Mouse (Mus musculus) stomach, embryonic 16.5 days (tissue): Measurements from ENCODE around the gene OR5BS1P. TPM values are rescaled to one million over a fixed set of nuclear protein-coding genes. Genes with fewer than 3 reads are reported as not detected.

Experiments used
- ATAC-seq: fragments of 200-750 bp; cut with Nextera tagmentation; 2 replicates; pipeline ENCODE4 v1.8.0; 2017; ENCODE audit warnings: moderate number of reproducible peaks, moderate TSS enrichment; ENCODE audit not compliant: insufficient read depth, low FRiP score
- H3K27ac ChIP-seq: fragments of 300-500 bp; sonication (generic); 2 replicates; pipeline ENCODE4 v1.5.1; 2014; ENCODE audit warnings: low read length
- H3K27me3 ChIP-seq: fragments of 300-500 bp; sonication (generic); 2 replicates; pipeline ENCODE4 v1.6.1; 2014; ENCODE audit warnings: low read length, control low read depth, mixed read lengths; ENCODE audit not compliant: control insufficient read depth, insufficient read depth
- H3K36me3 ChIP-seq: fragments of 300-500 bp; sonication (generic); 2 replicates; pipeline ENCODE4 v1.6.1; 2014; ENCODE audit warnings: low read length; ENCODE audit not compliant: control insufficient read depth, insufficient read depth
- H3K4me1 ChIP-seq: fragments of 300-500 bp; sonication (generic); 2 replicates; pipeline ENCODE4 v1.6.1; 2014; ENCODE audit warnings: low read length, control low read depth, mixed read lengths; ENCODE audit not compliant: control insufficient read depth, insufficient read depth
- H3K4me2 ChIP-seq: fragments of 300-500 bp; sonication (generic); 2 replicates; pipeline ENCODE4 v1.6.1; 2014; ENCODE audit warnings: low read depth, low read length, mixed read lengths
- H3K4me3 ChIP-seq: fragments of 300-500 bp; sonication (generic); replicated peaks from 2 replicates; pipeline ENCODE4 v1.5.1; 2014; ENCODE audit warnings: mild to moderate bottlenecking, low read length
- H3K9ac ChIP-seq: fragments of 300-500 bp; sonication (generic); 2 replicates; pipeline ENCODE4 v1.6.1; 2014; ENCODE audit warnings: low read length
- H3K9me3 ChIP-seq: fragments of 300-500 bp; sonication (generic); replicated peaks from 2 replicates; pipeline ENCODE4 v1.6.1; 2016; ENCODE audit warnings: low read length, control low read depth; ENCODE audit not compliant: control insufficient read depth
- WGBS: fragments of 180-500 bp; shearing (Covaris S2); extraction: QIAGEN DNeasy Blood & Tissue Kit; methylation state at CpG from one replicate; pipeline ENCODE4 v1.1.7; 2014; 5-methylcytosine and 5-hydroxymethylcytosine counted together
- microRNA-seq: library from miRNA; unstranded; fragments of <30 nt; microRNA quantifications from one replicate; pipeline ENCODE4, GENCODE M21; 2016
- polyA plus RNA-seq: library from polyadenylated mRNA; unstranded; fragments of >200 nt; fragmentation: Nextera tagmentation; extraction: Ambion mirVana; gene quantifications from 2 replicates; pipeline ENCODE4 v1.2.1, GENCODE M21; 2015

OR5BS1P gene
- polyA plus RNA-seq, 1 experiment from 2014 or later = not detected

- ATAC-seq = no peak
- H3K9me3 ChIP-seq = no peaks in the 10 kb centered on the region
- no peak overlapping the region for H3K9ac ChIP-seq
- peaks cover 46% of the 10 kb centered on the region for H3K36me3 ChIP-seq
- H3K4me3 ChIP-seq = no peak overlapping the region
- 95% methylated on average over 5 of the region's 5 CpGs for WGBS
- no peak overlapping the region for H3K4me2 ChIP-seq
- no peak overlapping the region for H3K27ac ChIP-seq
- no peaks in the 10 kb centered on the region for H3K27me3 ChIP-seq
- peaks cover under 1% of the 10 kb centered on the region; the same call in 1 of the 2 replicates for H3K4me1 ChIP-seq
Measured at GRCm38 (mm10) chr15:98527056-98527771, 57.5 kb downstream of the OR5BS1P start.

- Histone ChIP-seq H3K27me3 (no peaks in the 10 kb centered on the region), H3K27ac (no peak overlapping the region), H3K36me3 (peaks cover 40% of the 10 kb centered on the region), H3K9ac (no peak overlapping the region), H3K4me2 (no peak overlapping the region), H3K9me3 (no peaks in the 10 kb centered on the region), H3K4me3 (no peak overlapping the region), H3K4me1 (peaks cover 7% of the 10 kb centered on the region; the same call in 1 of the 2 replicates)
- ATAC-seq = no peak
- WGBS = 91% methylated on average over 5 of the region's 5 CpGs
Measured at GRCm38 (mm10) chr15:98528066-98528563, 58.4 kb downstream of the OR5BS1P start.

Small RNA genes lying within 50 kb of the gene (microRNA-seq; reads per million reads assigned to microRNA genes)
- 0.83 reads per million for gene Mir1291

Other genes starting within 250 kb of the OR5BS1P start
- not detected in 2 replicates for gene Gm44579, start 248.9 kb upstream of the OR5BS1P start, polyA plus RNA-seq
- gene Olfr287, start 248.8 kb upstream of the OR5BS1P start, polyA plus RNA-seq = not detected in 2 replicates
- gene Olfr286, start 235.4 kb upstream of the OR5BS1P start, polyA plus RNA-seq = not detected in 2 replicates
- not detected in 2 replicates for gene H1fnt, start 212.6 kb upstream of the OR5BS1P start, polyA plus RNA-seq
- gene Zfp641, start 173.7 kb upstream of the OR5BS1P start, polyA plus RNA-seq = 0.50 and 0.66 TPM in 2 replicates
- not detected in 2 replicates for gene Olfr285, start 152.5 kb upstream of the OR5BS1P start, polyA plus RNA-seq
- not detected in 2 replicates for gene Olfr284, start 128.9 kb upstream of the OR5BS1P start, polyA plus RNA-seq
- gene Olfr283, start 89.0 kb upstream of the OR5BS1P start, polyA plus RNA-seq = not detected in 2 replicates
- gene Olfr282, start 38.7 kb upstream of the OR5BS1P start, polyA plus RNA-seq = not detected in 2 replicates
- gene Olfr281, start 17.3 kb upstream of the OR5BS1P start, polyA plus RNA-seq = not detected in 2 replicates
- 0.25 TPM in 1 of 2 replicates, not detected in the other for gene Lalba, start 12.8 kb downstream of the OR5BS1P start, polyA plus RNA-seq
- not detected in 2 replicates for gene Olfr279, start 22.5 kb downstream of the OR5BS1P start, polyA plus RNA-seq
- gene Kansl2, start 64.4 kb downstream of the OR5BS1P start, polyA plus RNA-seq = 65.1 and 66.9 TPM in 2 replicates
- 44.9 and 52.4 TPM in 2 replicates for gene Ccnt1, start 101.0 kb downstream of the OR5BS1P start, polyA plus RNA-seq
- gene 4930415O20Rik, start 101.1 kb downstream of the OR5BS1P start, polyA plus RNA-seq = 0.44 and 0.45 TPM in 2 replicates
- 15.2 and 17.8 TPM in 2 replicates for gene Adcy6, start 140.2 kb downstream of the OR5BS1P start, polyA plus RNA-seq
- 27.3 and 28.2 TPM in 2 replicates for gene Cacnb3, start 160.9 kb downstream of the OR5BS1P start, polyA plus RNA-seq
- gene Ddx23, start 193.0 kb downstream of the OR5BS1P start, polyA plus RNA-seq = 17.0 and 18.6 TPM in 2 replicates
- gene Rnd1, start 207.6 kb downstream of the OR5BS1P start, polyA plus RNA-seq = 0.91 and 0.99 TPM in 2 replicates
- 1.5 and 1.7 TPM in 2 replicates for gene Ccdc65, start 238.3 kb downstream of the OR5BS1P start, polyA plus RNA-seq